Mouse (Mus musculus) NIH3T3 (cell line): Measurements from ENCODE around the gene Gcnt2.
"Not testable (repeated sequence)": the region's sequence is repeated elsewhere in the genome, so short reads cannot be mapped to it uniquely, and the experiment has no call there.

Source experiments
- DNase-seq: peaks from one replicate; pipeline ENCODE4 v3.0.0-alpha.2; 2012; ENCODE audit warnings: low read depth

Gene Gcnt2

DNA sequence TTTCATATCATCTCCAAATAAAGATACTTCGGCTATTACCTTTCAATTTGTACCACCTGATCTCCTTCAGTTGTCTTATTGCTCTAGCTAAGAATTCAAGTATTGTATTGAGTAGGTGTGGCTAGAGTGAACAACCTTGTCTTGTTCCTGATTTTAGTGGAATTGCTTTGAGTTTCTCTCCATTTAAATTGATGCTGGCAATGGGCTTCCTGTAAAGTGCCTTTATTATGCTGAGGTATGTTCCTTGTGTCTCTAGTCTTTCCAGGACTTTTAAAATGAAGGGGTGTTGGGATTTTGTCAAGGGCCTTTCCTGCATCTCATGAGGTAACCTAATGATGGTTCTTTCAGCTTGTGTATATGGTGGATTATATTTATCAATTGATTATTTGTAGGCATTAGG is 83.5 kb downstream of the Gcnt2 start:
- DNase-seq: no peak

DNA sequence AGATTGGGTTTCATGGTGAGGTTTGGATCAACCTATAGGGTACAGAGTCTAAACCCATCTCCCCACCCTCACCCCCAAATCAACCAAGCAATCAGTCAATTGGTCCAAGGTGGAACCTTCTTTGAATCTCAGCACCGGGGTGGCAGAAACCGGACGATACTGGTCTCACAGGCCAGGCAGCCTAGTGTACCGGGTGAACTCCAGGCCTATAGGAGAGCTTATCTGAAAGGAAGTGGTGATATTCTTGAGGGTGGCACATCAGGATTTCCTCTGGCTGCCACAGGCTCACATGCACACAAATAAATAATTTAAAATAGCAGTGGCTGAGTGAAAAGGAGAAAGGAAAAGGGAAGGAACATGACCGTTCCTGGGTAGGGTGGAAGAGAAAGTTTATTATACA is 84.4 kb downstream of the Gcnt2 start:
- no peak for DNase-seq

DNA sequence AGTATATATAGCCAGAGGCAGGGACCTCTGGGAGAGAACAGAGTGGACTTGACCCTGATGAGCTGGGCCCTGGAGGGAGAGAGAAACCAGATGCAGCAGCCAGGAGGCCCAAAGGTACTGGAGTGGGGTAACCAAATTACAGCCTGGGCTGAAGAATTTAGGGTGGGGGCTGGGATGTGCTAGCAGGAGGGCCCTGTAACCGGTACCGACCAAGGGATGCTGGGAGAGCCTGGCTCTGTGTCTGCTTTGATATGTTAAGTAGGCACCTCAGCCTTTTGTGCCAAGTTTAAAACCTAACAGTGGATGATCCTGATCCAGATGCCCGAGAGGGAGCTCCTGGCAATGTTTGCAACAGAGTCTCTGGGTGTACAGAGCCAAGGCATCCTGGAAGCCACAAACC is 84.8 kb downstream of the Gcnt2 start:
- no peak for DNase-seq

DNA sequence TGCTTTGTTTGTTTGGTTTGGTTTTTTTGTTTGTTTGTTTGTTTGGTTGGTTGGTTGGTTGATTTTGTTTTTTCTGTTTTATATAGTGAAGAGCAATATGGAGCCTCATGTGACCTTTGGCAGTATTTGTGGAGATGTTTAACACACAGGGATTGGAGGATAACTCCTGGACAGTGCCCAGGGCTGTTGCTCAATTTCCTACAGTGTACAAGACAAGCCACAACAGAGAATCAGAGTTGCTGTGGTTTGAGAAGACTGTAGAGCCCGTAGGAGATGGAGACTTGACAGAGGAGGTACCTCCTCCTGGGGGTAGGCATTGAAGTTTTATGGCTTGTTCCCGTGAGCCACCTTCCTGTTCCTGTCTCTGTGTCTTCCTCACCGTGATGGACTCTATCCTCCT is 87.0 kb downstream of the Gcnt2 start:
- peak; percentile 42 for DNase-seq

DNA sequence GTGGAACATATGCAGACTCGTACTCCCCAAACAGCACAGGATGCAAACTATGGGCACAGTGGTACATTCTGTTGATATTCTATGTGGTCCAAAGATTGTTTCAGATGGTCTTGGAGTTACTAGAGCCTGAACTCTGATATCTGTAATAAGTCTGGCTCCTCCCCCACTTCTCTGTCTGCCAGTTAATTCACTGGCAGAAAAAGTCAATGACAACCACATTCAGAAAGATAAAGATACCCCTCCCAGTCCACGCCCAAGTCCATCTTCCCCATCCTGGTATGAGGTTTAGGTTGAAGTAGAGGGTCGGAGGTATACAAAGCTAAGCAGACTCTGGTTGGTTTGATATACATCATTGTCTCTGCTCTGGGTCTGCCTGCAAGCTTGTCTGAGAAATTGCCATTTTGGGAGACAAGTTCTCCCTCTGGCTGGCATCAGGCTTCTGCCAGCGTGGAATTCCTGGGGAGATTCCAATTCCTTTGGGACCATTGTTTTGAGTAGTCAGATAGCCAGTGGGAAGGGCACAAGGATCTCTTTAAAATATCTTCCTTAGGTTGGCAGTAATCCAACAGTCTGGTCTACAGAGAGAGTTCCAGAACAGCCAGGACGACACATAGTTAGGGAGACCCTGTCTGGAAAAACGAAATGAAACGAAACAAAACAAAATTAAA is 88.1 kb downstream of the Gcnt2 start:
- DNase-seq: peak; percentile 8

DNA sequence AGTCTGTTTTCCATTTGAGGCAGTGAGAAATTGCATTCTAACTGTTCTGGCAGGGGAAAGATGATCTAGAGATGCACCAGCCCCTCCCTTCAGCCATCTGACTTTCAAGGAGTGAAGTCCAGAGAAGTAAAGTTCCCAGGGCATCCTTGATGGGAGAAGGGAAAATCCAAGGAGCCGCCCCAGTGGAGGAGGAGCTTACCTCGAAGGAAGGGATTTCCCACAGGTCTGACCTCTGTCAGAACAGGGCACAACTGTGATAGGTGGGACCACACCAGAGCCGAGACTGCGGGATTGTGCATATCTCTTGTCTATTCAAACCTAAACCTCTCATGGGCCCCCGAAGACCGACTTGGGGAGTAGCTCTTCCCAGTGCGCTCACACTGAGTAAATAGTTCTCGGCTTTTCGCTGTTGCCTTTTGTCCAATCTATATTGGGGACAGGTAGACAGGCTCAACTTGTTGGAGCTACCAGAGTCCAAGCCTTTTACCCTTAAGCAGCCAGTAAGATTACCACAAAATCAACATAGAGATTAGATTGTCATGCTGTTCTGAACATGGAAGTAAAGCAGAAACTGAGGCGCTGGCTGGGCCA is 91.9 kb downstream of the Gcnt2 start:
- DNase-seq: no peak

DNA sequence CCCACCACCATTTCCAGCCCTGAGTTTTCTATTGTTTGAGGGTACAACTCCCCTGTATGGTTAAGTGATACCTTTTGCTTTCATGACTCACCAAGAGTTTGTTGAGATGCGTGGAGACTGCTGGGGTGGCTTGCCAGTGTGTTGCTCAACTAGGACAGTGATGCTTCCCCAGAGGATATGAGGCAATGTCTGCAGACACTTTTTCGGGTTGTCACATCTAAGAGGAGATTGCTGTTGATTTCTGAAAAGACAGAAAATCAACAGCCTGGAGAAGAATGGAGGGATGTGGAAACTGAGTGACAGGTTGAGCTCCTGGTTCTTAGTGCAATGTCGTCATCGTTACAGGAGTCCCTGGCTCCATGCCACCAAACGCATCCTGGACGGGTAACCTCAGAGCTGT is 93.7 kb downstream of the Gcnt2 start:
- peak; percentile 8 for DNase-seq

DNA sequence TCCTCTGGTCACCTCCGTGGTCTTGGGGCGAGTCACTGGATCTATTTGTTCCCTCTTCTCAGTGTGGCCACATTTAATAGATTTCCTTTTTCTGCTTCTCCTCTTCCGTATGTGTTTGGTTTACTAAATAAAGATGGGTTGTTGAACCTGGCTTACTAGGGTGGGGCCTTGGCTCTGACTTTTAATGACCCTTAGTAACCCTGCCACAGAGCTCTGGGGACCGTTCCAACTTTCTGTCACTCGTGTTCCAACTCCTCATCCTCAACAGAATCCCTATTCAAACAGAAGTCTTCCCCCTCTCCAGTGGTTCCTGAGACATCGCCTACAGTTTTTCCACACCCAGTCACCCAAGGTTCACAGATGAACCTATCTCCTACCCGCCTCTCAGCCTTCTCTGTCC is 96.2 kb downstream of the Gcnt2 start:
- DNase-seq: no peak

DNA sequence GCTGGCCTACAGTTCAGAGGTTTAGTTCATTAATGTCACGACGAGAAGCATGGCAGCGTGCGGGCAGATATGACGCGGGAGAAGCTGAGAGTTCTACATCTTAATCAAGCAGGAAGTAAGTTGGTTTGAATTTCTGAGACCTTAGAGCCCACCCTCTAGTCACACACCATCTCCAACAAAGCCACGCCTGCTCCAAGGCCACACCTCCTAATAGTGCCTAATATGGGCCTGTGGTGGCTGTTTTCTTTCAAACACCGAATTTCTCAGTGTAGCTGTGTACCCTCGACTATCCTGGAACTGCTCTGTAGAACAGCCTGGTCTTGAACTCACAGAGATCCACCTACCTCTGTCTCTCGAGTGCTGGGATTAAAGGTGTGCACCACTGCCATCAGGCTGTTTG is 108.1 kb downstream of the Gcnt2 start:
- DNase-seq: no peak

DNA sequence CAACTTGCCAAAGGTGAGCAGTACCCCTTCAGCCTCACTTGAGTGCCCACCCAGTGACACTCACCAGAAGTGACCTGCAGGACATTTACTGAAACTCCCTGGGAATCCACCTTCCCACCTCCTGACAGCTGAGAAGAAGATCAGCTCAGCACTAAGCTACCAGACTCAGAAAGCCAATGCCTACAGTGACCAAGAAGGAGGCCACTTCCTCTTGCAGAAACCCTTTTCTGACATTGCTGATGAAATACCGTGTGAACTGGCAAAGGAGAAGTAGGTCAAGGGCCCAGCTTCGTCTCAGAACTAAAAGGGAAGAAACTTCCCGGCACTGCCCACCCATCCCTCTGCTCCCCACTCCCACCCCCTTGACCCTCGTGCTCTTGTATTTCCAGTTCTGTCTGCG is 109.0 kb downstream of the Gcnt2 start:
- DNase-seq: no peak

DNA sequence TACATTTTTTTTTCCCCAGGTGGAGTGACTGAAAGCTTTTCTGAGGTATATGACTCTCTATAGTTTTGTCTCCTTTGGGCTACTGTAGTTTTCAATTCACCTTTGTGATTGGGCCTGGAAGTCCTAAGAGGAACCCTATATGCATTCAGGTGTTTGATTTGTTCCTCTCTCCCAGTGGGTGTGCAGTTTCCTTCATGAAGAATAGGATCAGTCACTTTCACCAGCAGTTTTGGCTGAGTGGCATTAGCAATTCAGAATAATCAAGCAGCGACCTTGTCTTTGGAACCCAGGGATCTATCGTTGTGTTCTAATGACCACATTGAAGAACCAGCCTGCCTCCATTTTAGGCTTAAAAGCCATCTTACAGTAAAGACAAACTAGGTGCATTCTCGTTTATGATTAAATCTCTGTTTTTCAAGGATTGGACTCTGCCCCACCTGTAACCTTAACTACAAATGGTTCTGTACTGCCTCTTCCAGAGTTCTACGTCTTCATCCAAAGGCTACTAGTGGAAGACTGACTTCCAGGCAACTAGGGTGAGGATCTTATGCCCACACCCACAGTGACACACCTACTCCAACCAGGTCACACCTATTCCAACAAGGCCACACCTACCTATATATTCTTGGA is 110.3 kb downstream of the Gcnt2 start:
- DNase-seq: no peak

DNA sequence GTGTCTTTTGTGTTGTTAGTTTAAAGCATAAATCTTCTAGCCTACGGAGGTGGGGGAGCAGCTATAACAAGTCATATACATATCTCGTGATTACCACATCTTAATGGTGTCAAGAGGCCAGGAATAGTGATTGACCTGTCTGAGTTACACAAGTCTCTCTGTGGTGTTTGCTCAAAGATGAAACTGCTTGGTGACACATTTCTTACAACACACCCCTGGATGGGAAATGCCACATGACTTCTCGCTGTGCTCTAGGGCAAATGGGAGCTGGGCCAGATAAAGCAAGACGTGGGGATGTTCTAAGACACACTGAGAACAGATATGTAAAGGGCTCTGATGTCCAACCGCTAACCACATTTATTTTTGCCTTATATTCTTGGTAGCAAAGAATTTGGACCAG is 111.7 kb downstream of the Gcnt2 start:
- DNase-seq: peak; percentile 13

DNA sequence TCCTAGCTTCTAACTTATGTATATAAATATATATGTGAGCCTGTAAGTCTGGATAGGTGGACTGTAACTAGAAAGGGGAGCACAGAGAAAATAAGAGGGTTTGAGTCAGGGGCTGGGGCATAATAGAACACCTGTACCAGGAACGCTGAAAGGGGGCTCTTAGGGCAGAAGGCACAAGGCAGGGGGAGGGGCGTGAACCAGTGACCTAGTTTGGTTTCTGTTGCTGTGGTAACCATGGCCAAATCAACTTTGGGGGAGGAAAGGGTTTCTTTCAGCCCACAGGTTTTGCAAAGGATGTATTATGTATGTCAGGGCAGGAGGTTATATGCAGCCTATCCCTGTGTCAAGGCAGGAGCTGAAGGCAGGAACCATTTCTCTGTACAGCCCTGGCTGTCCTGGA is 112.3 kb downstream of the Gcnt2 start:
- no peak for DNase-seq

DNA sequence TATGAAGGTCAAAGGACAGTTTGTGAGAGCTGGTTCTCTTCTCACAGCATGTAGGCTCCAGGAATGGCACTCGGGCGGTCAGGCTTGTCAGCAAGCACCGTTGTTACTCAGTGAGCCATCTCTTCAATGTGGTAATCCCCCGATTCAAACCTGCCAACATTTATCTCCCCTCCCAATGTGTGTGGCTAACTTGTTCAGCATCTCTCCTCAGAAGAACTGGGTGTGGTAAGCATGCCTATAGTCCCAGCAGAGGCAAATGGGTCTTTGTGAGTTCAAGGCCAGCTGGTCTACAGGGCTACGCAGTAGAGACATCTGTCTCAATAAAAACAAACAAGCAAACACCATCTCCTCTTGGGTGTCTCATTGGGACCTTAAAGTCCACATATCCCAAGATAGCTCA is 113.4 kb downstream of the Gcnt2 start:
- DNase-seq: no peak

DNA sequence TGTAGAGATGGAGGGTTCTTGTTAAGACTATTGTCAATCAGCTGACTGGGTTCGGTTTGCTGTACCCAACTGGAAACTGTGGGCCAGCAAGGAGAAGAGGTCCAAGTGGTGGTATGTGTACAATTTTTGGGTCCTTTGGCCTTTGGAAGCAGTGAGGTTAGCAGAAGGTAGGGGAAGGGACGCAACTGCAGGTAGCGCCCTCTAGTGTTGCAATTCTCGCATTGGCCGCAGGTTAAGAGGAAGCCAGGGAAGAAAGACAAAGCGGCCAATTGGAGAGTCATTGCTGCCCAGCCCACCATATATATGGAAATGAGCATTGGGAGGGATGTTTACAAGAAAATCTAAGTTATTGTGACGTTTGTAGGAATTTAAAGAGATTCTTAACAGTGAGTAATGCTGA is 118.1 kb downstream of the Gcnt2 start:
- peak; percentile 32 for DNase-seq

DNA sequence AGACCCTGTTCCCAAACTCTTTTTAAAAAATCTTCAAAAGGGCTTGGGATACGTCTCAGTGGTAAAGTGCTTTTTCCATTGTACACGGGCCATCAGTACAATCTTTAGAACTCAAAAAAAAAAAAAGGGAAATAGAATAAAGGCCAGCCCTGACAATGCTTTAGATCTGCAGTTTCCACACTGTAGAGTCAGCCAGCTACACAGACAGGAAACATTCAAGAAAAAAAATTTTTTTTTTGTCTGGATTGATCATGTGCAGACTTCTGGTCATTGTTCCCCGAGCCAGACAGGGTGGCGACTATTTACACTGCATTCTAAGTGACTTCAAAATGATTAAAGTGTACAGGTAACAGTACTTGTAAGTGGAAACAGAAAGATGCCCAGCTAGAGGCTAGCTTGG is 119.1 kb downstream of the Gcnt2 start:
- DNase-seq: no peak

DNA sequence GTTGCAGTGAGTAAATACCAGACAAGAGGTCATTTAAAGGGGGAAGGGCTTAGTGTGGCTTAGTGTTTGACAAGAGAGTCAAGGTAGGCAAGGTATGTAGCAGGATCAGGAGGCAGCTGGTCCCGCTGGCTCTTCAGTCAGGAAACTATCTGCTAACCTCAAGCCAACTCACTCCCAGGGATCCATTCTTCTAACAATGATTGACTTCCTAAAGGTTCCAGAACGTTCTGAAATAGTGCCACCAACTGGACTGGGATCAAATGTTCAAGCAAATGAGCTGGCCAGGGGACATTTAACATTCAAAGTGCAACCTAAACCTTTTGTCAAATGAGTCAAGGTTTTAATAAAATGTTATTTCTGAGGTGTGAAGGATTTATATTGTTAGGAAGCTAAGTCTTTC is 119.8 kb downstream of the Gcnt2 start:
- peak; percentile 17 for DNase-seq

DNA sequence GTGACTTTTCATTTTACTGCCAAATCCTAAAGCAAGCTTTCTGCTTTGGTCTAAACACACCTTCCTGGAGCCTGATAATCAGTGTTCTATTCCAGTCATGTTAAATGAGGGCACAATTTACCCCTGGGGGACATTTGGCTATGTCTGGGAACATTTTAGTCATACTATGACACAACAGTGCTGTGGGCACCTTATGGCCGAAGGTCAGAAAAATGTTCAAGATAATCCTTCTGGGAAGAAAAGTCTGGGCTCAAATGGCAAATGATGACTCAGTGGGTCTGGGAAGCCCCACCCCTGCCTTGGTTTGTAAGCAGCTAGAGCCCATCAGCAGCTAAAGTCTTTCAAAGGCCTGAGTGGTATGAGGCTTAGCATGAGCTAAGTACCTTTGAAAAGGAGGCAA is 123.2 kb downstream of the Gcnt2 start:
- DNase-seq: peak; percentile 82

DNA sequence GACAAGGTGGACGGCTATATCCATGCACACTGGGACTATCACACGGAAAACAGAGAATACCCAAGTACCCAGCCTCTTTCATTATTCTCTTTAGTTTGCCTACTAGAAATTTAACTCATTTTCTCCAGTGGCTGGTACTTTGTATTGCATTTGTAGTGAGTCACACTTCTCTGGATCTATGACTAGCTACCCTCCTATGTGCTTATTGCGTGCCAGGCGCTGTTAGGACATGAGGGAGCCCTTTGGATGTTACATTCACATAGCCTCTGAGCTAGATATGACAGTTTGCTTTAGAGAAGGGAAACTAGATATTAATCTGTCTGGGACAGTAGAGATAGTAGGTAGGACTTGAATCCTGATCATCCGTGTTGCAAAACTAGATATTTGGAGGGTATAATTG is 126.5 kb downstream of the Gcnt2 start:
- DNase-seq: peak; percentile 50

DNA sequence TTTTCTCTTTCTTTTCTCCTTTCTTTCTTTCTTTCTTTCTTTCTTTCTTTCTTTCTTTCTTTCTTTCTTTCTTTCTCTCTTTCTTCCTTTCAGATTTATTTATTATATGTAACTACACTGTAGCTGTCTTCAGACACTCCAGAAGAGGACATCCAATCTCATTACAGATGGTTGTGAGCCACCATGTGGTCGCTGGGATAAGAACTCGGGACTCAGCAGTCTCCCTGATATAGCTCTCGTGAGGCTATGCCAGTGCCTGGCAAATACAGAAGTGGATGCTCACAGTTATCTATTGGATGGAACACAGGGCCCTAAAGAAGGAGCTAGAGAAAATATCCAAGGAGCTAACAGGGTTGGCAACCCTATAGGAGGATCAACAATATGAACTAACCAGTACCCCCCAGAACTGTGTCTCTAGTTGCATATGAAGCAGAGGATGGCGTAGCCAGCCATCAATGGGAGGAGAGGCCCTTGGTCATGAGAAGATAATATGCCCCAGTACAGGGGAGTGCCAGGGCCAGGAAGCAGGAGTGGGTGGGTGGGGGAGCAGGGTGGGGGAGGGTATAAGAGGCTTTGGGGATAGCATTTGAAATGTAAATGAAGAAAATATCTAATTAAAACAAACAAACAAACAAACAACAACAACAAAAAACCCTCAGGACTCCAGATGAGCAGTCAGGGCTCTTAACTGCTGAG is 128.2 kb downstream of the Gcnt2 start:
- DNase-seq: not testable (repeated sequence)

DNA sequence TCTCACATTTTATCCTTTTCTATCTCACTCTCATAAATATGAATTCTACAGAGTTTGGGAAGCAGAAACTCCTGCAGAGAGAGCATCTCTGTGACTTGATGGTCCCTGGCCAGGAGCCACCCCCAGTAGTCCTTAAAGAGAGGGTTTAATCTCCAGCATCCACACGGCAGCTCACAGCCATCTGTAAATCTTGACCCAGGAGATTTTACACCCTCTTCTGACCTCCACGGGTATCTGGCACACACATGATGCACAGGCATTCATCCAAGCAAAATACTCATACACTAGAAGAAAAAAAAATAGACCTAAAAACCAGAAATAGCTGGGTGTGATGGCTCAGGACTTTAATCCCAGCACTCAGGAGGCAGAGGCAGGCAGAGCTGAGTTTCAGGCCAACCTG is 128.9 kb downstream of the Gcnt2 start:
- peak; percentile 29 for DNase-seq

DNA sequence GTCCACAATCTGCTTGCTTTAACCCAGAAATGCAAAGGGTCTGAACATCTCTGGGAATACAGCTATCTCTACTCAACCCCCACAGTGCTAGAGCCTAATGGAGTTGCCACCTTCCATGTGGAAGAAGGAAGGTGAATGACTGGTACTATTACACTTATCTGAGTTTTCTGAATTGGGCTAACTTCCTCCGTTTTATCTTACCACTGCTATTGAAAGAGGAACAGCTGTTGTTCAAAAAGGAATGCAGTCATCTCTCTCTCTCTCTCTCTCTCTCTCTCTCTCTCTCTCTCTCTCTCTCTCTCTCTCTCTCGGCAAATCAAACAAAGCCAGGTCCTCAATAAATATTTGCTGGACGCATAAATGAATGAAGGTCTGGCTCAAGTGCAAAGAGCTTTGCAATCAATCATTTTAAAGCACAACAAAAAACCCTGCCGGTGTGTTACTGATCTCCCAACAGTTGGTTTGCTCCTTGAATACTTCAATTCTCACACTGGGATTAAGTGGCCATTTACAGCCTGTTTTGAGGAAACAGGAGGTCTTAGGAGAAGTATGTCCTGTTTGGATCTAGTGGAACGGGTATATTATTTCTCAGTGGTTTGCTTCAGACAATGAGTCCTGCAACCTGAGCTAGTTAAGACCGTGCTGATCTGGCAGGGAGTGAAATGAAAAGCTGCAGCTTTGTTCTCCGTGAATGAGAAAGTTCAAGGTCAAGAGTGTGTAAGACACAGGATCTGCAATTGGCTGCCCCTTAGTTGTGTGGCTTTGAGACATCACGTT is 135.1 kb downstream of the Gcnt2 start:
- DNase-seq: no peak
